Mouse (Mus musculus): ENCODE data around the gene Krtap4-13. TPM values are rescaled to one million over a fixed set of nuclear protein-coding genes. Genes with fewer than 3 reads are reported as not detected.
"Not testable (repeated sequence)": the region's sequence is repeated elsewhere in the genome, so short reads cannot be mapped to it uniquely, and the experiment has no call there.

Krtap4-13 gene
- not detected in 2 replicates for polyA plus RNA-seq (2015; fragmentation: Nextera tagmentation; extraction: Ambion mirVana)

- not testable (repeated sequence) for ATAC-seq (replicated peaks; ENCODE audit: extremely low read depth, insufficient read depth, low FRiP score); H3K4me1 ChIP-seq (ENCODE audit: control insufficient read depth, insufficient read depth, low read length); H3K36me3 ChIP-seq (ENCODE audit: control insufficient read depth, insufficient read depth); H3K4me3 ChIP-seq (ENCODE audit: low read length); H3K4me2 ChIP-seq (ENCODE audit: low read depth, low read length); H3K9ac ChIP-seq (ENCODE audit: low read length); H3K27ac ChIP-seq (ENCODE audit: low read length); H3K27me3 ChIP-seq (ENCODE audit: control insufficient read depth, insufficient read depth, low read length); H3K9me3 ChIP-seq (replicated peaks; ENCODE audit: control insufficient read depth, low read length)
Observed at GRCm38 (mm10) chr11:99809792-99810191, at the start of gene Krtap4-13. Krtap4-13 (minus strand) TSS chr11:99809892.

GRCm38 (mm10) chr11:99858761-99859160 lies 49.1 kb upstream of the Krtap4-13 start:
- H3K4me3 ChIP-seq (ENCODE audit: low read length): no peak overlapping the region
- H3K27me3 ChIP-seq (ENCODE audit: control insufficient read depth, insufficient read depth, low read length): no peaks in the 10 kb centered on the region
- no peaks in the 10 kb centered on the region for H3K4me1 ChIP-seq (ENCODE audit: control insufficient read depth, insufficient read depth, low read length)
- H3K9ac ChIP-seq (ENCODE audit: low read length): no peak overlapping the region
- no peak overlapping the region for H3K27ac ChIP-seq (ENCODE audit: low read length)
- no peaks in the 10 kb centered on the region for H3K9me3 ChIP-seq (replicated peaks; ENCODE audit: control insufficient read depth, low read length)
- H3K4me2 ChIP-seq (ENCODE audit: low read depth, low read length): no peak overlapping the region
- no peak for ATAC-seq (replicated peaks; ENCODE audit: extremely low read depth, insufficient read depth, low FRiP score)
- H3K36me3 ChIP-seq (ENCODE audit: control insufficient read depth, insufficient read depth): no peaks in the 10 kb centered on the region
- WGBS: 71% methylated on average over 2 of the region's 2 CpGs

- no peak within 1 kb of the TSS for H3K27ac ChIP-seq (ENCODE audit: low read length)
- H3K4me3 ChIP-seq (ENCODE audit: low read length): no peak within 1 kb of the TSS
- H3K4me1 ChIP-seq (ENCODE audit: control insufficient read depth, insufficient read depth, low read length): no peaks in the 10 kb centered on the region
- no peaks in the 10 kb centered on the region for H3K9me3 ChIP-seq (replicated peaks; ENCODE audit: control insufficient read depth, low read length)
- H3K27me3 ChIP-seq (ENCODE audit: control insufficient read depth, insufficient read depth, low read length): no peaks in the 10 kb centered on the region
- H3K36me3 ChIP-seq (ENCODE audit: control insufficient read depth, insufficient read depth): no peaks in the 10 kb centered on the region
- no peak for ATAC-seq (replicated peaks; ENCODE audit: extremely low read depth, insufficient read depth, low FRiP score)
- no peak within 1 kb of the TSS for H3K4me2 ChIP-seq (ENCODE audit: low read depth, low read length)
- no peak within 1 kb of the TSS for H3K9ac ChIP-seq (ENCODE audit: low read length)
- 74% methylated on average over 2 of the region's 2 CpGs for WGBS
Observed at GRCm38 (mm10) chr11:99857617-99858016, 47.9 kb upstream of the Krtap4-13 start, which contains the start of gene Gm11568. Gm11568 (plus strand) TSS chr11:99857917.

- Histone ChIP-seq H3K27ac (ENCODE audit: low read length) (no peak overlapping the region), H3K27me3 (ENCODE audit: control insufficient read depth, insufficient read depth, low read length) (no peaks in the 10 kb centered on the region), H3K9ac (ENCODE audit: low read length) (no peak overlapping the region), H3K4me1 (ENCODE audit: control insufficient read depth, insufficient read depth, low read length) (no peaks in the 10 kb centered on the region), H3K36me3 (ENCODE audit: control insufficient read depth, insufficient read depth) (no peaks in the 10 kb centered on the region), H3K4me3 (ENCODE audit: low read length) (no peak overlapping the region), H3K9me3 (replicated peaks; ENCODE audit: control insufficient read depth, low read length) (no peaks in the 10 kb centered on the region), H3K4me2 (ENCODE audit: low read depth, low read length) (no peak overlapping the region)
- ATAC-seq (replicated peaks; ENCODE audit: extremely low read depth, insufficient read depth, low FRiP score): no peak
- WGBS: 55% methylated on average over 3 of the region's 3 CpGs
Observed at GRCm38 (mm10) chr11:99854121-99854520, 44.4 kb upstream of the Krtap4-13 start.

GRCm38 (mm10) chr11:99851508-99851907 lies 41.8 kb upstream of the Krtap4-13 start, which contains the start of gene Krtap4-16:
Krtap4-16 (minus strand) TSS chr11:99851608.
- ATAC-seq (replicated peaks; ENCODE audit: extremely low read depth, insufficient read depth, low FRiP score): no peak
- H3K27me3 ChIP-seq (ENCODE audit: control insufficient read depth, insufficient read depth, low read length): no peaks in the 10 kb centered on the region
- H3K4me3 ChIP-seq (ENCODE audit: low read length): no peak within 1 kb of the TSS
- no peak within 1 kb of the TSS for H3K9ac ChIP-seq (ENCODE audit: low read length)
- H3K4me2 ChIP-seq (ENCODE audit: low read depth, low read length): no peak within 1 kb of the TSS
- H3K36me3 ChIP-seq (ENCODE audit: control insufficient read depth, insufficient read depth): no peaks in the 10 kb centered on the region
- H3K4me1 ChIP-seq (ENCODE audit: control insufficient read depth, insufficient read depth, low read length): no peaks in the 10 kb centered on the region
- no peaks in the 10 kb centered on the region for H3K9me3 ChIP-seq (replicated peaks; ENCODE audit: control insufficient read depth, low read length)
- H3K27ac ChIP-seq (ENCODE audit: low read length): no peak within 1 kb of the TSS

GRCm38 (mm10) chr11:99846746-99847145 lies 37.1 kb upstream of the Krtap4-13 start:
- H3K9me3 ChIP-seq (replicated peaks; ENCODE audit: control insufficient read depth, low read length): no peaks in the 10 kb centered on the region
- ATAC-seq (replicated peaks; ENCODE audit: extremely low read depth, insufficient read depth, low FRiP score): no peak
- H3K4me3 ChIP-seq (ENCODE audit: low read length): no peak overlapping the region
- no peak overlapping the region for H3K27ac ChIP-seq (ENCODE audit: low read length)
- H3K27me3 ChIP-seq (ENCODE audit: control insufficient read depth, insufficient read depth, low read length): no peaks in the 10 kb centered on the region
- H3K4me2 ChIP-seq (ENCODE audit: low read depth, low read length): no peak overlapping the region
- H3K9ac ChIP-seq (ENCODE audit: low read length): no peak overlapping the region
- no peaks in the 10 kb centered on the region for H3K36me3 ChIP-seq (ENCODE audit: control insufficient read depth, insufficient read depth)
- WGBS: 76% methylated on average over 2 of the region's 2 CpGs
- H3K4me1 ChIP-seq (ENCODE audit: control insufficient read depth, insufficient read depth, low read length): no peaks in the 10 kb centered on the region

GRCm38 (mm10) chr11:99842185-99842584 lies 32.5 kb upstream of the Krtap4-13 start:
- Histone ChIP-seq H3K27me3 (ENCODE audit: control insufficient read depth, insufficient read depth, low read length) (no peaks in the 10 kb centered on the region), H3K4me2 (ENCODE audit: low read depth, low read length) (no peak overlapping the region), H3K4me1 (ENCODE audit: control insufficient read depth, insufficient read depth, low read length) (no peaks in the 10 kb centered on the region), H3K27ac (ENCODE audit: low read length) (no peak overlapping the region), H3K4me3 (ENCODE audit: low read length) (no peak overlapping the region), H3K9me3 (replicated peaks; ENCODE audit: control insufficient read depth, low read length) (no peaks in the 10 kb centered on the region), H3K36me3 (ENCODE audit: control insufficient read depth, insufficient read depth) (no peaks in the 10 kb centered on the region), H3K9ac (ENCODE audit: low read length) (no peak overlapping the region)
- 66% methylated on average over 1 of the region's 1 CpGs for WGBS
- no peak for ATAC-seq (replicated peaks; ENCODE audit: extremely low read depth, insufficient read depth, low FRiP score)

GRCm38 (mm10) chr11:99837966-99838365 lies 28.3 kb upstream of the Krtap4-13 start, which contains the start of gene 2300003K06Rik:
2300003K06Rik (minus strand) TSS chr11:99838066.
- no peak within 1 kb of the TSS for H3K4me3 ChIP-seq (ENCODE audit: low read length)
- no peak for ATAC-seq (replicated peaks; ENCODE audit: extremely low read depth, insufficient read depth, low FRiP score)
- no peaks in the 10 kb centered on the region for H3K4me1 ChIP-seq (ENCODE audit: control insufficient read depth, insufficient read depth, low read length)
- H3K36me3 ChIP-seq (ENCODE audit: control insufficient read depth, insufficient read depth): no peaks in the 10 kb centered on the region
- H3K9ac ChIP-seq (ENCODE audit: low read length): no peak within 1 kb of the TSS
- no peaks in the 10 kb centered on the region for H3K27me3 ChIP-seq (ENCODE audit: control insufficient read depth, insufficient read depth, low read length)
- WGBS: 71% methylated on average over 1 of the region's 1 CpGs
- H3K27ac ChIP-seq (ENCODE audit: low read length): no peak within 1 kb of the TSS
- no peaks in the 10 kb centered on the region for H3K9me3 ChIP-seq (replicated peaks; ENCODE audit: control insufficient read depth, low read length)
- H3K4me2 ChIP-seq (ENCODE audit: low read depth, low read length): no peak within 1 kb of the TSS

- H3K4me1 ChIP-seq (ENCODE audit: control insufficient read depth, insufficient read depth, low read length); H3K9ac ChIP-seq (ENCODE audit: low read length); H3K4me3 ChIP-seq (ENCODE audit: low read length); H3K36me3 ChIP-seq (ENCODE audit: control insufficient read depth, insufficient read depth); H3K4me2 ChIP-seq (ENCODE audit: low read depth, low read length); H3K9me3 ChIP-seq (replicated peaks; ENCODE audit: control insufficient read depth, low read length); H3K27ac ChIP-seq (ENCODE audit: low read length); ATAC-seq (replicated peaks; ENCODE audit: extremely low read depth, insufficient read depth, low FRiP score); H3K27me3 ChIP-seq (ENCODE audit: control insufficient read depth, insufficient read depth, low read length): not testable (repeated sequence)
- WGBS: 78% methylated on average over 2 of the region's 2 CpGs
Observed at GRCm38 (mm10) chr11:99815566-99815965, 5.9 kb upstream of the Krtap4-13 start, which contains the start of gene Gm11564. Gm11564 (minus strand) TSS chr11:99815666.
